Mouse (Mus musculus) gonadal fat pad, adult 2 months (tissue): ENCODE measurements around the gene Unc13b. TPM values are rescaled to one million over a fixed set of nuclear protein-coding genes. Genes with fewer than 3 reads are reported as not detected.

Experiments
- DNase-seq: peaks from one replicate; pipeline ENCODE4 v3.0.0-alpha.2; 2012; ENCODE audit warnings: low read depth
- polyA plus RNA-seq: library from polyadenylated mRNA; depleted of rRNA; stranded (reverse); fragments of >200 nt; gene quantifications from 2 replicates; pipeline ENCODE4 v1.2.3, GENCODE M21; 2012

The Unc13b gene
- polyA plus RNA-seq, 1 experiment = 22.4 TPM

- no peak for DNase-seq
Observed at GRCm38 (mm10) chr4:43037860-43038566, 20.7 kb upstream of the Unc13b start.

GRCm38 (mm10) chr4:43038567-43039495, 19.9 kb upstream of the Unc13b start:
- no peak for DNase-seq

DNA sequence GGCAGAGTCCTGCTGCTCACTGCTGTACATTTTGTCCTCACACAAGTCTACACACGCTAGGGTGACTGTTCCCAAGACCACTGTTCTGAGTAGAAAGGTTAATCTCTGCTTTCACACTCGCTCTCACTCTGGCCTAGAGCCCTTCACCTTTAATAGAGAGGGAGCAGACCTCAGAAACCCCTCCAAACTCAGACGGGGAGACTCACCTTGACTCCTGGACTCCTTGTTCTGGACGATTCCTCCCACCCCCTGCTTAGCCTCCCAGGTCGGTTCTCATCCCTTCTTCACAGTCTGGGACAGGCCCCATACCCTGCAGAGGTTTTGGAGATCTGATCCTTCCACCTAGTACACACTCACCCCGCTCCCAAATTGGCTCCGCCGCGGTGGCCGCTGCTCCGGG, 19.1 kb upstream of the Unc13b start:
- DNase-seq = no peak

DNA sequence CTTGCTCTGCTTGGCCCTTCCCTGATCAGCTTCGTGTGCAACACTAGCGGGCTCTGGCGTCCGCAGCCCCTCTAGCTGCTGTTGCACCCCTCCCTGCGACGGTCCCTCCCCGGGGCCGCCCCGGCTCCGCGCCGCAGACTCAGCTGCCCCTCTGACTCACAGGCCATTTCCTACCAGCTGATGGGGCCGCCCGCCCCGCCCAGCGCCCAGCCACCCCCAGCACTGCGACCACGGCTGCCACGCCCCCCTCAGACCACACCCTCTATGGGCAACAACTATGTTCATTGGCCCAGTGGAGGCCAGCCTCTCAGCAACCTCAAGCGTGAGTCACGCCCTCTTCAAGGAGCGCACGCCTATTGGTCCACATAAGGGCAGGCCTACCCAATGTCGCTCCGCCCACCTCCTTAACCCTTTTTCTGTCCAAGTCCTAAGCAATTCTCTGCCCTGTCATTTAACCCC, 18.6 kb upstream of the Unc13b start:
- DNase-seq = no peak

- DNase-seq = no peak
Observed at GRCm38 (mm10) chr4:43040881-43041547, 17.7 kb upstream of the Unc13b start.

DNA sequence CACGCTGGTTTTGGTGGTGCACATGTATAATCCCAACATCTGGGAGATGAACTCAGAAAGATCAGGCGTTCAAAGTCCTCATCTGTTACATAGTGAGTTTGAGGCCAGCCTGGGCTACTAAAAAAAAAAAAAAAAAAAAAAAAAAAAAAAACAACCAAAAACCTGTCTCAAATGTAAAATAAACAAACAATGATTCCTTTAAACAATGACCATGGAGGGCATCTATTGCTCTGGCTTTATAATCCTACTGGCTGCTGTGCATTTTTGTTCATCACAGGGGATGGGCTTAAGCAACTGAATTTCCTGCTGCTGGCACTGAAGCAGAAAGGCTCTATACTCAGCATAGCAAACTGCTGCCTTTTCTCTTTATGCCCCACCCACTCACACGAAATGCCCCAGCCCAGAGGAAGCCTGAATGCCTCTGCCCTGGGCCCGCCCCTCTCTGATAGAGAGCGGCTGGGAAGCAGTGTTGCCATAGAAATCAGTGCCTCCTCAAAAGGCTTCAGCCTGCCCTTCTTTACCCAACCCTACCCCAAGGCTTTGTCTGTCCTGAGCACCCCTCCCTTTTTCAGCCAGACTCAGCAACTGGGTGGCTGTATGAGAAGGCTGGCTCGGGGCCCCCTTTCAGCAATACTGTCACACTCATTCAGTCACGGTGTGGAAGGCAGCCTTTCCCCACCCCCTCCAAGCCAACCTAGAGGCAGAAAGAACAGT, 15.0 kb upstream of the Unc13b start:
- DNase-seq = no peak

GRCm38 (mm10) chr4:43044673-43045072, 14.1 kb upstream of the Unc13b start:
- no peak for DNase-seq

DNA sequence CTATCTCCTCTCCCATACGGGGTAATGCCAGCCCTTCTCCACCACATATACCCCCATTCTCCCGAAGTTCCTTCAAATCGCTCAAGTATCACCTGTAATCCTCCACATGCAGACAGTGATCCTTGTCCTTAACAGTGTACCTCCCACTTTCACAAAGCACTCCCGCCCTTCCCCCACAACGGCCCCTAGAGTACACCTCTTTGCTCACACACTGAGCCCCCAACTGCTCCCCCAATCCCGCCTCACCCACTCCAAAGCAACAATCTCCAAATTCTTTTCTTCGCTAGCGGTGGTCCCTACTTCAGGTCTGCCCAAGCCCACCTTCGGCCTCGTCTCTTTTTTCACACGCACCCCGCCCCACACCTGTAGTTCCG, 13.5 kb upstream of the Unc13b start:
- DNase-seq = no peak

DNA sequence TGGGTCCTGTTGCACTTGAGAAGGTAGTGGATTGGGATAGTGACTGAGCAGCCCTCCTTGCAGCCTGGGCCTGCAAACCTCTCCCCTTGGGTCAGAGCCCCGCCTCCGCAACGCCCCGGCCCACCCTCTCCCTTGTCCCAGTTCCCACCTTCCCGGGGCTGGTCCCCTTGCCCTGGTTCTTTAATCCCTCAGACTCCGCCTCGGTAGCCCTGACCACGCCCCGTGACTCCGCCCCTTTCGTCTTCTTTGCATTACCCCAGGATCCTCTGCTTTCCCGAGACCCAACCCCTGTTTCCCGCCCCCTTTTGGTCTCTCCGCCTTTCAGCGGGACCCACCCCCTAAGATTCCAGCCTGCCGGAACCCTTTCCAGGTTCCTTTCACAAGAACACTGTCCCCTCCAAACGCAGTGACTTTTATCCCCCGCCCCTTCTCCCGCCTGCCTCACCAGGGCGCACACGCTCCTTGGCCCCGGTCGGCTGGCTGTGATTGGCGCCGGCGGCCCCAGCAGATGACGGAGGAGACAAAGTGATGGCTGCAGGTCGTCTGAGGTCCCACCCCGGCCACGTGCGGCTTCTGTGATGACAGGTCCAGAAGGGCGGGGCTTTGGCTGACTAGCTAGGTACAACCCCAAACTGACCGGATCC, 13.0 kb upstream of the Unc13b start, which contains the start of gene Fam214b:
TSS of gene Fam214b (minus strand) at position 562 of the 644 bp plus-strand sequence.
- DNase-seq = peak; percentile 75

DNA sequence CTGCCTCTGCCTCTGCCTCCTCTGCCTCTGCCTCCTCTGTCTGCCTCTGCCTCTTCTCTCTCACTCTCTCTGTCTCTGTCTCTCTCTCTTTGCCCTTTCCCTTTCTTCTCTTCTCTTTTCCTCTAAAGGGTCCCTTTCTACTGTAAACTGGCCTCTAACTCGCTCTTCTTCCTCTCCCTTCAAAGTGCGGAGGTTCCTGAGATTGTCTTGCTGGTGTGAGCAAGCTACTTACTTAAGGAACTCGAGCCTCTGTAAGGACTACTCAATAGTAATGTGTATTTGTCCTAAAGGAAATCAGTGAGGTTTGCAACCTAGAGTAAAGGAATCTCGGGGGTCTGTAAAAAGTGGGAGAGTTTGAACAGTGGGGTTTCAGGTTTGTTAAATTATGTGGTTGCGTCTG, 12.1 kb upstream of the Unc13b start:
- no peak for DNase-seq

- DNase-seq = no peak
Observed at GRCm38 (mm10) chr4:43047231-43047630, 11.5 kb upstream of the Unc13b start.

DNA sequence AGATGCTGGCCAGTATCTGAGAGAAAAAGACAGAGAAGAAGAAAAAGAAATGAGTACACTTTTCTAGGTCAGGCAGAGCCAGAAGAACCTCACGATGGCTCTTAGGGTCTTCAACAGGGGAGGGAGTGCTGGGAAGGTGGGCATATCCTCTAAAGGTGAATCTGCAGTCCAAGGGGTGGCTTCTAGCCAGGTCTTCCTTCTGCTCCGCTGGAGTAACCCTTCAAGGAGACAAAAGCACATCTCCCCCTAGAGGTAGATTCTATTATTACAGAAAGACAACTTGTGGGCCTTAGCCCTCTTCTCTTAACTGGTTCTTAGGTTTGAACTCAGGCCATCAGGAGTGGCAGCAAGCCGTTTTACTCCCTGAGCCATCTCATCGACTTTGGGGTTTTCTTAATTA, 6.1 kb upstream of the Unc13b start:
- DNase-seq = no peak

- peak; percentile 88 for DNase-seq
Observed at GRCm38 (mm10) chr4:43057654-43058053, 1.1 kb upstream of the Unc13b start.

DNA sequence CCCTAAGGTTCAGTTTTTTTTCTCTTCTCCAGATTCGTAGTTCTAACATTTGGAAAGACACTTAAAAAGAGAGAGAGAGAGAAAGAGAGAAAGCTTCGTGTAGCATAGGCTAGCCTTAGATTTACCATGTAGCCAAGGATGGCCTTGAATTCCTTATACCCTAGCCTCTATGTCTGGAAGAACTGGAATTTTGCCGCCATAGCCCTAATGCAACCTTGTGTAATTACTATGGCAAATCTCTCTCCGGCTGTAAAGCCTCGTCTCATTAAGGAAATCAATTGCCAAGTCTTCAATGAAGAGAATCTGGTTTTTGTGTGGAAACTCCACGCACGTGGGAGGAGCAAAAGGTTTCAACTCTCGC, 381 bp upstream of the Unc13b start:
- DNase-seq = no peak

GRCm38 (mm10) chr4:43059697-43060096, 944 bp downstream of the Unc13b start:
- DNase-seq = no peak

DNA sequence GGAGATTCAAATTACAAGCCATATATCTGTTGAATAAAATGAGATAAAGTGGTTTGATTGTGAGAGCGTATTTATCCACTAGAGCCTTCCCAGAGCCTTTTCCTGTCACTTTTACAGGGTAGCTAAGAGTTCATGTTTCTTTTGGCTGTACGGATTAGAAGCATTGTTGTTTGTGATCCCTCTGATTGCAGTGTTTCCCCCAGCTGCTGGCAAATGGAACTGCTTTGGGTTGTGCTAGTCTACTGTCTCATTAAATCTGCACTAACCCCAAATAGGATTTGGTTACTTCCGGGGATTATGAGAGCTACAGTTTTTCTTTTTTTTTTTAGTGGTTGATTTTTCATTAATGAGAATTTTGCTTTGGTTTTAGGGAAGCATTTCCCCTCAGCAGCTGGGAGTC, 1.5 kb downstream of the Unc13b start:
- no peak for DNase-seq

DNA sequence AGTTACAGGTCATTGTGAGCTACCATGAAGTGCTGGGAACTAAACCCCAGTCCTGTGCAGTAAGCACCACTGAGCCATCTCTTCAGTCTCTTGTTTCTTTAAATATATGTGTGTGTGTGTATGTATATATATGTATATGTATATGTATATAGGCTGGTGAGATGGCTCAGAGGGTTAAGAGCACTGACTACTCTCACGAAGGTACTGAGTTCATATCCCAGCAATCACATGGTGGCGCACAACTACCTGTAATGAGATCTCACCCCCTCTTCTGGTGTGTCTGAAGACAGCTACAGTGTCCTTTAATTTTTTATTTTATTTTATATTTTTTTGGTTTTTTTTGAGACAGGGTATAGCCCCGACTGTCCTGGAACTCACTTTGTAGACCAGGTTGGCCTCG, 6.7 kb downstream of the Unc13b start:
- DNase-seq = no peak

- DNase-seq = no peak
Observed at GRCm38 (mm10) chr4:43074923-43075322, 16.2 kb downstream of the Unc13b start.

- no peak for DNase-seq
Observed at GRCm38 (mm10) chr4:43078071-43078718, 19.4 kb downstream of the Unc13b start.

DNA sequence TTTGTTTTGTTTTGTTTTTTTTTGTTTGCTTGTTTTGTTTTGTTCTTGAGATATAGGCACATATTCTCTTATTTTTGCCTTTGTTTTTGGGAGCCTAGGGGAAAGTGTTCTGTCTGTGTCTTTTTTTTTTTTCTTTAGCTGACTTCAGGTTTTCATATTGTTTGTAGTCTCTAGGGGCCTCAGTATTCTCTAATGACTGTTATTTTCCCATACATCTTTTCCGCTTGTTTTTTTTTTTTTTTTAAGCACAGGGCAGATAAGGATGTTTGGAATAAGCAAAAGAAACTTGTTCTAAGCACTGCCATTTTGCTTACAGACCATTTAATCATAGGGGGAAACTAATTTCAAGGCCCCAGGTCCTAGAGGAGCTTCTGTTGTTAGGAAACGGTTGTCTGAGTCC, 23.7 kb downstream of the Unc13b start:
- DNase-seq = no peak

- DNase-seq = no peak
Observed at GRCm38 (mm10) chr4:43089950-43090349, 31.2 kb downstream of the Unc13b start.
